Mouse (Mus musculus) WW6 (cell line): ENCODE results near the gene Idh1.

Source experiments
- DNase-seq: peaks from one replicate; pipeline ENCODE4 v3.0.0-alpha.2; 2013; ENCODE audit warnings: low read depth, low spot score

Gene Idh1

DNA sequence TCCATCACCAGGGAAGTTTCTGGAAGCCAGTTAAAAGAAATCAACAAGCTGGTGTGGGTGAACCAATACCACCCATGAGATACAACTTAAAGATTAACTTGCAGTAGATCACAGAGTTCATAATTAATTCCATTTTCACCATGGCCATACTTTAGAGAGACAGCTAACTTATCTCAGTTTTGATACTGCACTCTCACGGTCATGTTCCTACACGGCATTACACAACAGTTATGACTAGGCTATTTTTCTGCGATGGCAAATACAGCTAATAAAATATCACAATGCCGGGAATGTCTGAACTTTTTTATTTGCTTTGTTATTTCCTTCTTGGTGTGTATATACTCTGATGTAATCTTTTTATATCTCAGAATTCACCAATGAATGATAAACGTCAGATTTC lies 9.4 kb downstream of the Idh1 start:
- DNase-seq: no peak

DNA sequence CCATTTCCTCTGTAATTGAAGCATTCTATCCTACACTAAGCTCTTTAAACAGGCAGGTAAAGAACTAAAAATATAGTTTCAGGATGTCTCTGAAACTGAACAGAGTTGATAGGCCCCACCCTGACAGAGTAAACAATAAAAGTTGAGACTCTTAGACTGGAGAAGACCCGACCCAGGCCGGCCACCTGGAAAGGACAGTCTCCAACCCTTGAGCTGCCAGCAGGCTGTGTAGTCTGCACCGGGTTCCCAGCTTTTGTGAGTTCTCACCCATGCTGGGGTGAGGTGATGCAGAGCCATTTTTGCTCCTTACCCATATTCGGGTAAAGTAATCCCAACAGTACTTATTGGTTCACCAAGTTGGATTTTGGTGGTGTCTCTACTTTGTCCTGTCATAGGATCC lies 10.1 kb downstream of the Idh1 start:
- no peak for DNase-seq

DNA sequence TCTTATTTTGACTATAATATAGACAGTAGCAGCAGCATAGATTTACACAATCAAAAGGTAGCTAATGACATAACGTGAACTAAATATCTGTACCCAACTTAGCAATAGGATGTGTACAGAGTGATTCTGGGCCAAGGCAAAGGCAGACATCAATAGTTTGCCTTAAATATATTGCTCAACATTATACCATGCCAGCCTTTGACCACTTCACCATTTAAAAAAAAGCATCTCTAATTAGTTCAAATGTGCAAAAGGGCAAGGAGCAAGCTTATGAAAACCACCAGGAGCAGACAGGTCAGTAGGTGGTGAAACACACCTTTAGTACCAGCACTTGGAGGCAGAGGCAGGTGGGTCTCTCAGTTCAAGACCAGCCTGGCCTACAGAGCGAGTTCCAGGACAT lies 12.6 kb downstream of the Idh1 start:
- DNase-seq: no peak

DNA sequence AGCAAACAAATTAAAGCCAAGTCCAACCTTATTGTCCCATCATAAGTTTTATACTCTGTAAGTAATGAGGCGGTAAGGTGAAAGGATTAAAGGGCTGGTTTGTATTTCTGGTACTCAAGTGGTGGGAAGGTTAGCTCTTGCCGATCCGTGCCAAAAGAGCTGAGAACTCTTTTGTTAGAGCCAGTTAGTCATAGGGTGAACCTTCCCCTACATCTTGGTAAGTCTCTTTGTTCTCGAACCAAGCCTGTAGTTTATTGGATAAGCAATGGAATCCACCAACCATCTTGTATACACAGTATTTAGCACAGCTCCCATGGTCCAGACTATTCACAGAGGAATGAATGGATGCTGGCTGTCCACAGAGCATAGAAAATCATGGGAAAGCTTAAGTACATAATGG lies 14.7 kb downstream of the Idh1 start:
- DNase-seq: no peak

DNA sequence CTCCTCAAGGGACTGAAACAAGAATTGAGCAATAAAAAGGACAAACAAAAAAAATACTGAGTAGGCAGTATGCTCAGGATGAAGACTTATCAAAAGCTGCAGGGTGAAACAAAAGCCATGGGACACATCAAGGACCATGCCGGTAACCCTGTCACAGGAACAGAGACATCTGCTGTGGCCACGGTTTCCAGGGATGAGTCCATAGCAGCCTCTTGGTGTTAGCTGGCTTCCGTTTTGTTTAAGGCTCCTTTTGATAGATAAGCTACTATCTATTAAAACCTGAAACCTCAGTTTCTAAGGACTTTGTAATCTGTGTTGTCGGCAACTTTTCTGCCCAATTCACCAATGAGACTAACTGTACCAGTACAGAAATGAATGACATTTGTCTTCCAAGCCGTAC lies 16.4 kb downstream of the Idh1 start:
- no peak for DNase-seq

GRCm38 (mm10) chr1:65169536-65169935 lies 16.8 kb downstream of the Idh1 start:
- DNase-seq: no peak

DNA sequence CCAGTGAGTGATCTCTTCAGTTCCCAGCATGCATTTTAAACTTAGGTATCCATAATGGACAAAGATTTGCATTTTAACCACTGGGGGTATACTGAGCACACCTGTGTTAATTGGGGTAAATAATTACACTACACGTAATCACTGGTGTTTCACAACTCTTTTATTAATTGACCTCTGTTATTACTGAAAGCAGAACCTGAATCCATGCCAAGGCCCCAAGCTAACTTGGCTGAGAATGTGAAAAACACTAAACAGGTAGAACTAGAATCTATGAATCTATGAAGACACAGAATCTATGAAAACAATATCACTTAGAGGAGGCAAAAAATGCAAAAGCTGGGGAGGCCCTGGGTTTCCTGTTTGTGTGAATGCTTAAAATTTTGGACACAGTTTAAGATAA lies 18.8 kb downstream of the Idh1 start:
- DNase-seq: no peak

DNA sequence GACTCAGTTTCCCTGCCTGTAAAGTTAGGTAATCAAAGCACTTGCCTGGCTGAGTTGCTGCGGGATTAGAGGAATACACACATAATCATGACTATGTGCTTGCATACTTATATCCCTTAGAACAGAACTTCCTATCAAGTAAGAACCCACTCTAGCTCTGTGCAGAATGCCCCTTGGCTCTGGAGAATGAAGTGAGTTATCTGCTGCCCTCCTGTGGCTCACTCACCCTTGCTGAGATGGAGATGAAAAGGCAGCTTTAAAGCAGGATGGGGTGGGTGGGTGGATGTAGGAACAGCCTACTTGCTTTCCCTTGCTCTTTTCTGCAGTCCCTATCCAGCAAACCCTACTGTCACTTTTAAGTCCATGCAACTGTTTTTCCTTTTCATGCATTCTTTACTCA lies 24.1 kb downstream of the Idh1 start:
- no peak for DNase-seq

DNA sequence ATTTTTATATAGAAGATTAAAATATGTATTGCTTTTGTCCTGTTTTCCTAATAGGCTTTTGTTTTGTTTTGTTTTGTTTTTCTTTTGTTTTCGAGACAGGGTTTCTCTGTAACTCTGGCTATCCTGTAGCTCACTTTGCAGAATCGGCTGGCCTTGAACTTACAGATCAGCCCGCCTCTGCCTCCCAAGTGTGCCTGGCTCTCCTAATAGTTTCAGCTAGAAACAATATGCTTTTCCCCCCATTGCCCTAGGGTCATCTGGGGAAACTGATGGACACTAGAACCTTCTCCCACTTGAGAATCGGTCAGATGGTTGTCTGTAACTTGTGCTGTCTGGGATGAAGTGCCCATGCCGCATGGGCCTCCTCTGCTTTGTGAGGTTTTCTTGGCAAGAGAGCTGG lies 30.2 kb downstream of the Idh1 start:
- no peak for DNase-seq

GRCm38 (mm10) chr1:65154814-65155213 lies 31.5 kb downstream of the Idh1 start:
- no peak for DNase-seq

- DNase-seq: no peak
These were observed 38.3 kb downstream of the Idh1 start for GRCm38 (mm10) chr1:65147971-65148370.

DNA sequence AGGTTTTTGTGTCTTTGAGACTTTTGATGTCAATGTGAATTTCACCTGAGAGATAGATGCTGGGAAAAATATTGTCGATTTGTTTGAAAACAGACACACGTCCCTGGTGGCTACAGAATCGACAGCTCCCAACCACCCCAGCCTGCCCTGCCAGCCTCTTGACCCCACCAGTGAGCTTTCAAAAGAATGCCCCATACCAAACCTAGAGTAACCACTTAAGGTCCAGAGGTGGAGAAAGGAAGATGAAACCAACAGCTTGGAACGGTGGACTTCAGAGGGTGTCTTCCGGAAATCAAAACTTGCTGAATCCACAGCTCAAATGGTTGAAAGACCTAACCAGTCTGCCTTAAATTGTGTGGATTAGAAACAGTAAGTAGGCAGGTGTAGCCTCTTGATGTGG lies 39.0 kb downstream of the Idh1 start:
- DNase-seq: no peak

GRCm38 (mm10) chr1:65146601-65147000 lies 39.7 kb downstream of the Idh1 start:
- no peak for DNase-seq

DNA sequence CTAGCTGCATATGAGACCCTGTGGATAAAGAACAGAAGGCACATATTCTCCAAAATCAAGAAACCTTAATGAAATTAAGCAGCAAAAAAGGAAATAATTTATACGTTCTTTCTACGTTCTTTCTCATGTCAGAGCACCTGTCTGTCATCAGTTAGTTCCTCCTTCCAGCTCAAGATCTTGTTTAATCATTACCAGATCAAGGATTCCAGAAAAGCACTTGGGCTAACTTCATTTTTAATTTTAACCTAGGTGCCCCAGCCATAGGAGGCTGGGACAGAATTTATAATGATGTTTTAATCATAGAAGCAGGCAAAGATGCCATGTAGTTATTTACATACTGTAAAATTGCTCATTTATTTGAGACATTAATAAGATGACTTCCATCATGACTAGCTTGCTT lies 41.5 kb downstream of the Idh1 start:
- DNase-seq: no peak

GRCm38 (mm10) chr1:65137560-65137959 lies 48.7 kb downstream of the Idh1 start:
- DNase-seq: no peak

GRCm38 (mm10) chr1:65132833-65133232 lies 53.5 kb downstream of the Idh1 start:
- DNase-seq: no peak

DNA sequence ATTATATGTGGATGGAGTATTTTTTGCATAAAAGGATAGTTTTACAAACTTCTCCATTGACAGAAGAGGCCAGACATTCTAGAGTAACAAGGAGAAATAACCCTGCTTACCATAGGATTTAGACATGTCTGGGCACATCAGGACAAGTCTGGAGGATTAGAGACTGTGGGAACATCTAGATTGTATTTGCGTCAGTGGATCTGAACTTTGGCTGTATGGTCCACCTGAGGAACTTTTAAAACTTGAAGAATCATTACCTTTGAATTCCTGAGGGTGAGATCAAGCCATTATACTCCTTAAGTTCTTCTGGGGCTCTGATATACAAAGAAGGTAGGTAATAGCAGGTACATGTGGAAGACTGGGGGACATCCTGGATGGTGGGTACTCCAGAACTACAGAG lies 54.6 kb downstream of the Idh1 start:
- DNase-seq: no peak

DNA sequence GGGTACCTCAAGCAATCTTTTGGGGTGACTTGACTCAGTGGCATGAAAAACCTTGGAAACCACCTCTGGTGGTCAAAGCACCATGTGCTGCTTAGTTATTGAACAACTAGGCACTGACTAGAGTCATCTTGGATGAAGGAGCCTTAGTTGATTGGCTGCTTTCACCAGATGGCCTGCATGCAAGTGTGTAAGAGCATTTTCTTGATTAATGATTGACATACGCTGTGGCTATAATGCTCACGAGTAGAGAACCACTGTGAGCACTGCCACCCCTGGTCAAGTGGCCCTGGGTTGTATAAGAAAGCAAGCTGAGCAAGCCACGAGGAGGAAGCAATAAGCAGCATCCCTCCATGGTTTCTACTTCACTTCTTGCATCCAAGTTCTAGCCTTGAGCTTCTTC lies 56.1 kb downstream of the Idh1 start:
- DNase-seq: no peak

DNA sequence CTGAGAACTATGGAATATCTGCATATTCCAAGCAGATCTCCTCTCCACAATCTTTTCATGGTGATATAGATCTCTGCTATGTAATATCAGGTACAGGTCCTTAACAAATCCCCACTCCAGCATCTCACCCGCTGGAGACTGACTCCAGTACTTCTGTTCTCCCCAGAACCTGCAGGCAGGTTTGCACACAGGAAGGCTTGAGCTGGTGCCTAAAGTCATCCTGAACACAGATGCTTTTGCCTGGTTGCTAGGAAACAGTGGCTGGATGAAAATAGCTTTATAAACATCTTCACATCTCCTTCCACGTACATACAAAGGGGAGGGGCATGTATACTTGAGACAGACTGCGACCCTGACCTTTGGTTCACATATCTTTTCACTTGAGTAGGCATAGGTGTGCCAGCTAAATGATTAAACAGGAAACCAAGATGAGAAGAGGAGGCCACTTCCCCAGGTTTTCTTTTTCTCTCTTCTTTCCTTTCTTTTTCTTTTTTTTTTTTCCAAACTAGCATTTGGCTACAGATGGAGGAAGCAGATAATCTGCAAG lies 56.6 kb downstream of the Idh1 start:
- no peak for DNase-seq

DNA sequence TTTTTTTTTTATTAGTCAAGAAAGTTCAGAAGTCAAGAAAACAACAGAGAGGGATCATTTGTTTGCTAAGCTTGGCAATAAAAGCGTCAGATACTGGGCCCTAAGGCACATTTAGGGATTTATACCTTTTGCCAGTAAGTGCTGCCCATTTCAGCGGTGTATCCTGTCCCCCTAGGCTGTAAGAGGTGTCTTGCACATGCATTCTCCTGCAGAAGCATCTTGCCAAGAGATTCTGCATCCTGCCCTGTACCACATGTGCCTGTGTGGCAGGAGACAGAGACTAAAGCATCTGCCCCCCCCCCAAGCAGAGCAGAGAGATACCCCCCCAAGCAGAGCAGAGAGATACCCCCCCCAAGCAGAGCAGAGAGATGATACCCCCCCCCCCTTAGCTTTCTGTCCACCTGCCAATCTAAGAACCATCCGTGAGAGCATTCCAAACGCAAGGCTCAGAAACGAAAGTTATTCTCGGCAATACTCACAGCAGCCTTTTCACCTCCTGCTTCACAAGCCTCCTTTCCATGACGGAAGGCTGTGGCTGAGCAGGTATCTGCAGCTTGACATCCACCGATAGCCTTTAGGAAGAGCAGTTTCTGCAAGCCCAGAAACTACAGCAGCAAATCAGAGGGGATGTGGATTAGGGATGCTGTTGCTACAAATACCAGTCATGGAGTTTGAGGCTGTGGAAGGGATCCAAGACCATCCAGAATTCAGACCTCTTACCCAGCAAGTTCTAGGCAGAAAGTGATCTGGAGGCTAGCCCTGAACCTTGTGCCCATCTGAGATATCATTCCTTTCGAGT lies 63.5 kb downstream of the Idh1 start, which contains the start of gene D630023F18Rik:
Gene D630023F18Rik (minus strand): TSS at position 641 of the 799 bp plus-strand sequence.
- no peak for DNase-seq

DNA sequence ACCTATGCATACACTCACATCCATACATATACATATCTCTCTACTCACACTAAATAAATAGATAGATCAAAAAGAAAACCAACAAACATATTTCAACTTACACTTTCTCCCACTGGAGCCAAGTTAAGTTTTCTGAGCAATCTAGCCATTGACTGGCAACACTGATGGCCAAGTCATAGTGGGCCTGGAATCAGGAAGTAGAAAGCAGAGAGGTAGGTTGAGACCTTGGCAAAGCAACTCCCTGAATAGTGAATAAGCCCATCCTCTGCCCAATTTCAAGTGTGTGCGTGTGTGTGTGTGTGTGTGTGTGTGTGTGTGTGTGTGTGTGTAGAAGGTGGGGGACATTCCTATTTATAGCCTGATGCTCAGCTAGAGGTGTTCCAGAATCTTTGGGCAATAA lies 66.9 kb downstream of the Idh1 start, which contains the start of gene Gm28845:
Gene Gm28845 (minus strand): TSS at position 121 of the 400 bp plus-strand sequence.
- DNase-seq: no peak

GRCm38 (mm10) chr1:65118150-65118913 lies 68.0 kb downstream of the Idh1 start:
- DNase-seq: no peak
